20 mouse cellular contexts compared by ENCODE assay signal in the genomic region with DNA sequence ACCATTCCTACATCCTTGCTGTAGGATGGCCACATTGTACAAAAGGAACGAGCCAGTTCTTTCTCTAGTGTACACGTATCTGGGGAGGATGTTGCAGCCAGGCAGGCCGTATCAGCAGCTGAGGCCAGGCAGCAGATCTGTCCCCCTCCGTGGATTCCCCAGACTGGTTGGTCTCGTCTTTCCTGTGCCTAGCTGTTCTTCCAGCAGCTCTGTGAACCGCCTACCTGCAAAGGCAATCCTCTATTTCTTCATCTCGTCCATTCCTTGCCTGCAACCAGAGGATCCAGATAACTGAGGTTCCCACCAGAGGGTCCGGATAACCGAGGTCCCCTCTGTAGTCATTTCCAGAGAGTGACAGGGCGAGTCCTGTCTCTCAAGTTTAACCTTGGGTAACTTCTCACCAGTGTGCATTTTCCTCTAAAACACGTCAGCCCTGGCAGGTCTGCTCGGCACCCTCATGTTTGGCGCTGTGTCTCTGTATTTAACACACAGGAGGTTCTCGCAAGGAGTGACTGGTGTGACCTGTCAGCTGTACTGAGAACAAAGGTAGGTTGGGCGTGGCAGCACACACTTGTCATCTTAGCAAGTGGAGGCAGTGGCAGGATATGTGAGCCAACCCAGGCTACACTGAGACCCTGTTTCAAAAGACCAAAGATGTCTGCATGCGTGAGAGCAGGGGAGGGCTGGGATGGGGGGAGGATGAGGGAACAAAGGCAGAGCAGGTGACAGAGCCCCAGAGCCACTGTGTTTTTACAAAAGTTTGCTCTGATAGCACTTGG. TPM values are rescaled to one million over a fixed set of nuclear protein-coding genes. Genes with fewer than 3 reads are reported as not detected.
DNase-seq lines count a peak whose midpoint lies in the region; ATAC-seq and TF ChIP-seq lines count a peak whose summit lies in the region.
"Had no signal": no experiment of that assay in that cellular context is flagged by ENCODE, and none has a peak within 500 bp of the region (broad histone marks: within the 10 kb centered on the region; RNA-seq: fewer than 3 reads in every experiment).

No protein-coding gene starts in this region.

- peaks cover 39% of the 10 kb centered on the region for H3K27me3 ChIP-seq in heart, embryonic 10.5 days (ENCODE audit: insufficient read depth, poor library complexity, severe bottlenecking)
- H3K27me3 ChIP-seq in intestine, embryonic 16.5 days (replicated peaks; ENCODE audit: control insufficient read depth, insufficient read depth, low read length): peaks cover 10% of the 10 kb centered on the region; the same call in 1 of the 2 replicates
- peaks cover 26% of the 10 kb centered on the region for H3K27me3 ChIP-seq in intestine, embryonic 15.5 days (replicated peaks)
- 0 out of 4 replicates have a peak, but pooled peaks cover 0 to 2% of the 10 kb centered on the region in 2 experiments for H3K27me3 ChIP-seq in MEL (ENCODE audit: control insufficient read depth in 1 of 2, insufficient read depth in 2 of 2, low read length in 2 of 2)
- H3K27me3 ChIP-seq in intestine, postnatal 0 days (replicated peaks; ENCODE audit: control insufficient read depth, insufficient read depth, low read length): peaks cover 6% of the 10 kb centered on the region; the same call in 1 of the 2 replicates
- peaks cover 15% of the 10 kb centered on the region for H3K27me3 ChIP-seq in thymus, adult 2 months (ENCODE audit: control insufficient read depth, insufficient read depth, low read length)

- peak overlapping the region; percentile 37; the same call in 1 of the 2 replicates for H3K27ac ChIP-seq in heart, embryonic 10.5 days
- peak overlapping the region; percentile 23 for H3K27ac ChIP-seq in intestine, embryonic 16.5 days (ENCODE audit: low read length)
- no peak overlapping the region for H3K27ac ChIP-seq in intestine, embryonic 15.5 days
- no peak overlapping the region for H3K27ac ChIP-seq in MEL (ENCODE audit: control insufficient read depth, low read depth, low read length)
- H3K27ac ChIP-seq in intestine, postnatal 0 days (ENCODE audit: low read depth, low read length): peak overlapping the region; percentile 5; the same call in 1 of the 2 replicates
- no peak overlapping the region for H3K27ac ChIP-seq in thymus, adult 2 months (ENCODE audit: control insufficient read depth, insufficient read depth, low read length)
- H3K27ac ChIP-seq: hindbrain, embryonic 15.5 days; kidney, postnatal 0 days; midbrain, embryonic 13.5 days had no signal

- TF ChIP-seq CTCF in MEL (IDR thresholded peaks at IDR 0.05 in 2 of 3, conservative IDR thresholded peaks at IDR 0.05 in 1 of 3; ENCODE audit: control insufficient read depth in 1 of 3, insufficient read depth in 1 of 3, low read depth in 2 of 3, low read length in 3 of 3, poor library complexity in 1 of 3, severe bottlenecking in 1 of 3): no peak
- TF ChIP-seq CTCF in intestine, postnatal 0 days (IDR thresholded peaks at IDR 0.05; ENCODE audit: low read depth): no peak
- no peak for TF ChIP-seq CTCF in thymus, adult 2 months (IDR thresholded peaks at IDR 0.05; ENCODE audit: borderline replicate concordance, control insufficient read depth, extremely low read depth, insufficient read depth, low read length, poor library complexity)

- ATAC-seq in intestine, embryonic 16.5 days: peak; percentile 14; the same call in 1 of the 2 replicates
- ATAC-seq in intestine, embryonic 15.5 days: no peak; the same call in 1 of the 2 replicates
- ATAC-seq in intestine, postnatal 0 days: peak; percentile 20; the same call in 1 of the 2 replicates
- ATAC-seq: forebrain, embryonic 14.5 days; lung, postnatal 0 days; midbrain, embryonic 13.5 days had no signal

- TF ChIP-seq RAD21 in MEL (IDR thresholded peaks at IDR 0.05; ENCODE audit: low read depth, low read length): no peak

- no peak for TF ChIP-seq EP300 in MEL (IDR thresholded peaks at IDR 0.05; ENCODE audit: low read depth in 1 of 2, low read length in 2 of 2)

- H3K9me3 ChIP-seq in heart, embryonic 10.5 days: no peaks in the 10 kb centered on the region
- H3K9me3 ChIP-seq in intestine, embryonic 16.5 days (ENCODE audit: control insufficient read depth, low read length): no peaks in the 10 kb centered on the region
- H3K9me3 ChIP-seq in intestine, embryonic 15.5 days: no peaks in the 10 kb centered on the region
- no peaks in the 10 kb centered on the region for H3K9me3 ChIP-seq in MEL (replicated peaks; ENCODE audit: insufficient read depth, low read length)
- H3K9me3 ChIP-seq in intestine, postnatal 0 days (ENCODE audit: control insufficient read depth): no peaks in the 10 kb centered on the region
- H3K9me3 ChIP-seq: hindbrain, embryonic 15.5 days; midbrain, embryonic 13.5 days had no signal

- no peak overlapping the region for H3K4me2 ChIP-seq in intestine, embryonic 16.5 days (ENCODE audit: low read depth, low read length)
- no peak overlapping the region for H3K4me2 ChIP-seq in intestine, embryonic 15.5 days (replicated peaks)
- 0 out of 2 replicates have a peak overlapping the region, but pooled peaks have one; percentile 13 for H3K4me2 ChIP-seq in intestine, postnatal 0 days (replicated peaks; ENCODE audit: low read depth)
- H3K4me2 ChIP-seq: hindbrain, embryonic 15.5 days; midbrain, embryonic 13.5 days had no signal

- H3K4me1 ChIP-seq in heart, embryonic 10.5 days: peaks cover 49% of the 10 kb centered on the region
- H3K4me1 ChIP-seq in intestine, embryonic 16.5 days (ENCODE audit: control insufficient read depth, insufficient read depth, low read length): peaks cover 30% of the 10 kb centered on the region
- 0 out of 2 replicates have a peak, but pooled peaks cover 3% of the 10 kb centered on the region for H3K4me1 ChIP-seq in intestine, embryonic 15.5 days (replicated peaks)
- peaks cover 0 to 17% of the 10 kb centered on the region in 2 experiments for H3K4me1 ChIP-seq in MEL (ENCODE audit: control insufficient read depth in 1 of 2, insufficient read depth in 2 of 2, low read length in 2 of 2)
- H3K4me1 ChIP-seq in intestine, postnatal 0 days (replicated peaks; ENCODE audit: control insufficient read depth, insufficient read depth, low read length): 0 out of 2 replicates have a peak, but pooled peaks cover 3% of the 10 kb centered on the region
- peaks cover 11% of the 10 kb centered on the region for H3K4me1 ChIP-seq in thymus, adult 2 months (replicated peaks; ENCODE audit: control insufficient read depth, insufficient read depth, low read length)

- 67% methylated on average over 16 of the region's 16 CpGs for WGBS in heart, embryonic 10.5 days
- WGBS in intestine, embryonic 16.5 days: 57% methylated on average over 16 of the region's 16 CpGs
- WGBS in intestine, embryonic 15.5 days: 57% methylated on average over 16 of the region's 16 CpGs
- WGBS in intestine, postnatal 0 days: 49% methylated on average over 16 of the region's 16 CpGs
- 90% methylated on average over 16 of the region's 16 CpGs for WGBS in thymus, adult 2 months

- H3K9ac ChIP-seq in intestine, embryonic 16.5 days (ENCODE audit: low read depth, low read length): no peak overlapping the region
- no peak overlapping the region for H3K9ac ChIP-seq in intestine, embryonic 15.5 days
- no peak overlapping the region for H3K9ac ChIP-seq in MEL (ENCODE audit: control insufficient read depth, low read depth, low read length, poor library complexity, severe bottlenecking)
- H3K9ac ChIP-seq in intestine, postnatal 0 days (ENCODE audit: low read depth, low read length): no peak overlapping the region
- H3K9ac ChIP-seq: hindbrain, embryonic 15.5 days; midbrain, embryonic 13.5 days had no signal

- H3K36me3 ChIP-seq in heart, embryonic 10.5 days: no peaks in the 10 kb centered on the region
- H3K36me3 ChIP-seq in intestine, embryonic 16.5 days (ENCODE audit: control insufficient read depth, insufficient read depth, low read length): no peaks in the 10 kb centered on the region
- H3K36me3 ChIP-seq in intestine, embryonic 15.5 days: no peaks in the 10 kb centered on the region
- H3K36me3 ChIP-seq in MEL (ENCODE audit: control insufficient read depth in 1 of 2, insufficient read depth in 2 of 2, low read length in 2 of 2): peaks cover 9 to 12% of the 10 kb centered on the region in 2 experiments
- no peaks in the 10 kb centered on the region for H3K36me3 ChIP-seq in intestine, postnatal 0 days (ENCODE audit: control insufficient read depth, insufficient read depth)
- peaks cover 47% of the 10 kb centered on the region for H3K36me3 ChIP-seq in thymus, adult 2 months (ENCODE audit: control insufficient read depth, insufficient read depth, low read length)
- H3K36me3 ChIP-seq: hindbrain, embryonic 15.5 days; midbrain, embryonic 13.5 days had no signal

- no peak overlapping the region for H3K4me3 ChIP-seq in heart, embryonic 10.5 days
- H3K4me3 ChIP-seq in intestine, embryonic 16.5 days (ENCODE audit: low read length): no peak overlapping the region
- H3K4me3 ChIP-seq in intestine, embryonic 15.5 days (replicated peaks): no peak overlapping the region
- H3K4me3 ChIP-seq in MEL (ENCODE audit: control insufficient read depth in 1 of 2, insufficient read depth in 1 of 2, low read depth in 2 of 2, low read length in 2 of 2): no peak overlapping the region
- H3K4me3 ChIP-seq in intestine, postnatal 0 days (ENCODE audit: low read depth, low read length): no peak overlapping the region
- H3K4me3 ChIP-seq in thymus, adult 2 months (ENCODE audit: control insufficient read depth, insufficient read depth, low read length): no peak overlapping the region
- H3K4me3 ChIP-seq: hindbrain, embryonic 15.5 days; midbrain, embryonic 13.5 days; myocyte had no signal

- DNase-seq in heart, embryonic 10.5 days (ENCODE audit: low spot score): no peak
- no peak for DNase-seq in heart, adult 8-10 months (ENCODE audit: low spot score)
- DNase-seq in MEL (ENCODE audit: low read depth, low spot score): no peak
- no peak for DNase-seq in cerebellum, postnatal 14 days
- no peak for DNase-seq in thymus, adult 2 months
- DNase-seq: adrenal gland, adult 2 months; cerebellum, adult 8-10 months; gastrocnemius, postnatal 10 days; kidney, adult 11 months; liver; right cerebral cortex, postnatal 25 days had no signal

- no peaks in the 10 kb centered on the region; the same call in 1 of the 2 replicates for H3K79me2 ChIP-seq in MEL (ENCODE audit: control insufficient read depth, insufficient read depth, low read length, poor library complexity)

- TF ChIP-seq POLR2A in MEL (IDR thresholded peaks at IDR 0.05; ENCODE audit: control insufficient read depth in 1 of 2, insufficient read depth in 1 of 2, low read depth in 1 of 2, low read length in 2 of 2, poor library complexity in 1 of 2): no peak
- no peak for TF ChIP-seq POLR2A in thymus, adult 2 months (IDR thresholded peaks at IDR 0.05; ENCODE audit: control insufficient read depth, extremely low read depth, insufficient read depth, low read length, poor library complexity)

RNA-seq across cellular contexts. Expression of gene Smagp, which starts 3.4 kb away (rescaled TPM):
- 16.2 and 16.9 TPM in 2 replicates for polyA plus RNA-seq in heart, embryonic 10.5 days (2016; fragmentation: Nextera tagmentation; extraction: Ambion mirVana)
- 10 to 100 TPM; 10.9 to 20.2 (median 11.9) TPM for total RNA-seq in heart, adult 8-10 months (2022)
- 47.9 and 51.3 TPM in 2 replicates for polyA plus RNA-seq in intestine, embryonic 16.5 days (2015; fragmentation: Nextera tagmentation; extraction: Ambion mirVana)
- polyA plus RNA-seq in intestine, embryonic 15.5 days (2015; fragmentation: Nextera tagmentation; extraction: Ambion mirVana): 37.7 and 41.2 TPM in 2 replicates
- 1.6 and 2.6 TPM in 2 replicates for total RNA-seq in MEL (2012; rRNA removed)
- 10 to 100 TPM in 1 of 2 experiments, not detected in 1; 22.6 TPM for polyA plus RNA-seq in MEL (2012; ENCODE audit: insufficient read depth in 1 of 2, insufficient read length in 2 of 2, low read depth in 1 of 2, low replicate concordance in 2 of 2, missing spikeins in 1 of 2)
- 77.1 and 88.6 TPM in 2 replicates for polyA plus RNA-seq in intestine, postnatal 0 days (2015; fragmentation: Nextera tagmentation; extraction: Ambion mirVana)
- polyA plus RNA-seq in thymus, adult 2 months (2012; rRNA removed): 11.0 and 11.7 TPM in 2 replicates

RNA-seq across cellular contexts. Expression of gene Dazap2, which starts 25.0 kb away (rescaled TPM):
- 209 and 212 TPM in 2 replicates for polyA plus RNA-seq in heart, embryonic 10.5 days (2016; fragmentation: Nextera tagmentation; extraction: Ambion mirVana)
- total RNA-seq in heart, adult 8-10 months (2022): 100 to 1,000 TPM; 170 to 189 (median 183) TPM
- polyA plus RNA-seq in intestine, embryonic 16.5 days (2015; fragmentation: Nextera tagmentation; extraction: Ambion mirVana): 301 and 320 TPM in 2 replicates
- 245 and 263 TPM in 2 replicates for polyA plus RNA-seq in intestine, embryonic 15.5 days (2015; fragmentation: Nextera tagmentation; extraction: Ambion mirVana)
- total RNA-seq in MEL (2012; rRNA removed): 100 and 107 TPM in 2 replicates
- polyA plus RNA-seq in MEL (2012; ENCODE audit: insufficient read depth in 1 of 2, insufficient read length in 2 of 2, low read depth in 1 of 2, low replicate concordance in 2 of 2, missing spikeins in 1 of 2): 100 to 1,000 TPM; 233 to 341 TPM
- 354 and 373 TPM in 2 replicates for polyA plus RNA-seq in intestine, postnatal 0 days (2015; fragmentation: Nextera tagmentation; extraction: Ambion mirVana)
- polyA plus RNA-seq in thymus, adult 2 months (2012; rRNA removed): 1,016 and 1,115 TPM in 2 replicates

RNA-seq across cellular contexts. Expression of gene Bin2, which starts 29.2 kb away (rescaled TPM):
- polyA plus RNA-seq in heart, embryonic 10.5 days (2016; fragmentation: Nextera tagmentation; extraction: Ambion mirVana): 4.3 and 10.3 TPM in 2 replicates
- total RNA-seq in heart, adult 8-10 months (2022): 1 to 10 TPM in 2 of 4 experiments, under 1 TPM in 2; 0.84 to 2.6 (median 1.1) TPM
- 8.0 and 9.2 TPM in 2 replicates for polyA plus RNA-seq in intestine, embryonic 16.5 days (2015; fragmentation: Nextera tagmentation; extraction: Ambion mirVana)
- polyA plus RNA-seq in intestine, embryonic 15.5 days (2015; fragmentation: Nextera tagmentation; extraction: Ambion mirVana): 6.7 and 7.2 TPM in 2 replicates
- total RNA-seq in MEL (2012; rRNA removed): 79.9 and 94.7 TPM in 2 replicates
- polyA plus RNA-seq in MEL (2012; ENCODE audit: insufficient read depth in 1 of 2, insufficient read length in 2 of 2, low read depth in 1 of 2, low replicate concordance in 2 of 2, missing spikeins in 1 of 2): 100 to 1,000 TPM; 106 to 128 TPM
- polyA plus RNA-seq in intestine, postnatal 0 days (2015; fragmentation: Nextera tagmentation; extraction: Ambion mirVana): 5.8 and 7.3 TPM in 2 replicates
- 114 and 131 TPM in 2 replicates for polyA plus RNA-seq in thymus, adult 2 months (2012; rRNA removed)
- polyA plus RNA-seq: myocyte had no signal

RNA-seq across cellular contexts. Expression of gene Pou6f1, which starts 40.4 kb away (rescaled TPM):
- polyA plus RNA-seq in heart, embryonic 10.5 days (2016; fragmentation: Nextera tagmentation; extraction: Ambion mirVana): 2.0 and 2.1 TPM in 2 replicates
- 10 to 100 TPM; 11.1 to 17.3 (median 13.8) TPM for total RNA-seq in heart, adult 8-10 months (2022)
- 3.1 and 3.2 TPM in 2 replicates for polyA plus RNA-seq in intestine, embryonic 16.5 days (2015; fragmentation: Nextera tagmentation; extraction: Ambion mirVana)
- polyA plus RNA-seq in intestine, embryonic 15.5 days (2015; fragmentation: Nextera tagmentation; extraction: Ambion mirVana): 4.0 and 4.4 TPM in 2 replicates
- 0.46 and 0.59 TPM in 2 replicates for total RNA-seq in MEL (2012; rRNA removed)
- polyA plus RNA-seq in MEL (2012; ENCODE audit: insufficient read depth in 1 of 2, insufficient read length in 2 of 2, low read depth in 1 of 2, low replicate concordance in 2 of 2, missing spikeins in 1 of 2): 1 to 10 TPM in 1 of 2 experiments, not detected in 1; 2.5 TPM
- 3.0 and 4.3 TPM in 2 replicates for polyA plus RNA-seq in intestine, postnatal 0 days (2015; fragmentation: Nextera tagmentation; extraction: Ambion mirVana)
- polyA plus RNA-seq in thymus, adult 2 months (2012; rRNA removed): 184 and 203 TPM in 2 replicates

RNA-seq across cellular contexts. Expression of gene Cela1, which starts 47.6 kb away (rescaled TPM):
- 1.5 and 2.4 TPM in 2 replicates for polyA plus RNA-seq in heart, embryonic 10.5 days (2016; fragmentation: Nextera tagmentation; extraction: Ambion mirVana)
- 1 to 10 TPM; 1.1 to 2.0 (median 1.5) TPM for total RNA-seq in heart, adult 8-10 months (2022)
- polyA plus RNA-seq in intestine, embryonic 16.5 days (2015; fragmentation: Nextera tagmentation; extraction: Ambion mirVana): 180 and 240 TPM in 2 replicates
- polyA plus RNA-seq in intestine, embryonic 15.5 days (2015; fragmentation: Nextera tagmentation; extraction: Ambion mirVana): 104 and 271 TPM in 2 replicates
- total RNA-seq in MEL (2012; rRNA removed): 42.2 and 60.3 TPM in 2 replicates
- 10 to 100 TPM in 1 of 2 experiments, not detected in 1; 51.4 TPM for polyA plus RNA-seq in MEL (2012; ENCODE audit: insufficient read depth in 1 of 2, insufficient read length in 2 of 2, low read depth in 1 of 2, low replicate concordance in 2 of 2, missing spikeins in 1 of 2)
- polyA plus RNA-seq in intestine, postnatal 0 days (2015; fragmentation: Nextera tagmentation; extraction: Ambion mirVana): 37.2 and 41.1 TPM in 2 replicates
- 10.4 and 11.7 TPM in 2 replicates for polyA plus RNA-seq in thymus, adult 2 months (2012; rRNA removed)

Comparison
In these comparisons a context has a peak if more than half of its experiments do, and no peak if none do; other contexts are left out.
1. H3K27ac ChIP-seq: peak in heart, embryonic 10.5 days (single experiment), intestine, embryonic 16.5 days (single experiment) and intestine, postnatal 0 days (single experiment); none in intestine, embryonic 15.5 days (single experiment), MEL (single experiment) and thymus, adult 2 months (single experiment).